Mouse (Mus musculus) cortical plate, adult 2 months (tissue): ENCODE data around the gene Tmprss2. TPM values are rescaled to one million over a fixed set of nuclear protein-coding genes. Genes with fewer than 3 reads are reported as not detected.
"Not testable (repeated sequence)": the region's sequence is repeated elsewhere in the genome, so short reads cannot be mapped to it uniquely, and the experiment has no call there.

Experiments used
- H3K27ac ChIP-seq: fragments of 200-500 bp; 2 replicates; pipeline ENCODE4 v1.5.1; 2012; ENCODE audit warnings: low read length, control low read depth, inconsistent platforms; ENCODE audit not compliant: insufficient read depth
- H3K4me1 ChIP-seq: fragments of 200-500 bp; 2 replicates; pipeline ENCODE4 v1.6.1; 2011; ENCODE audit warnings: low read length; ENCODE audit not compliant: control insufficient read depth, insufficient read depth
- H3K4me3 ChIP-seq: fragments of 200-500 bp; 2 replicates; pipeline ENCODE4 v1.5.1; 2011; ENCODE audit warnings: mild to moderate bottlenecking, low read length, control low read depth; ENCODE audit not compliant: insufficient read depth
- CTCF ChIP-seq: fragments of 200-500 bp; IDR thresholded peaks from 2 replicates; pipeline ENCODE4 v1.5.1; 2011; ENCODE audit warnings: mild to moderate bottlenecking, control low read depth, low read length; ENCODE audit not compliant: insufficient read depth; ENCODE audit errors: extremely low read depth
- POLR2A ChIP-seq: fragments of 200-500 bp; IDR thresholded peaks from 2 replicates; pipeline ENCODE4 v1.6.1; 2011; ENCODE audit warnings: mild to moderate bottlenecking, low read length, control low read depth; ENCODE audit not compliant: insufficient read depth; ENCODE audit errors: extremely low read depth
- polyA plus RNA-seq: library from polyadenylated mRNA; depleted of rRNA; stranded (reverse); fragments of >200 nt; gene quantifications from 2 replicates; pipeline ENCODE4 v1.2.3, GENCODE M21; 2012

Gene Tmprss2
- polyA plus RNA-seq, 1 experiment = 0.23 TPM

DNA sequence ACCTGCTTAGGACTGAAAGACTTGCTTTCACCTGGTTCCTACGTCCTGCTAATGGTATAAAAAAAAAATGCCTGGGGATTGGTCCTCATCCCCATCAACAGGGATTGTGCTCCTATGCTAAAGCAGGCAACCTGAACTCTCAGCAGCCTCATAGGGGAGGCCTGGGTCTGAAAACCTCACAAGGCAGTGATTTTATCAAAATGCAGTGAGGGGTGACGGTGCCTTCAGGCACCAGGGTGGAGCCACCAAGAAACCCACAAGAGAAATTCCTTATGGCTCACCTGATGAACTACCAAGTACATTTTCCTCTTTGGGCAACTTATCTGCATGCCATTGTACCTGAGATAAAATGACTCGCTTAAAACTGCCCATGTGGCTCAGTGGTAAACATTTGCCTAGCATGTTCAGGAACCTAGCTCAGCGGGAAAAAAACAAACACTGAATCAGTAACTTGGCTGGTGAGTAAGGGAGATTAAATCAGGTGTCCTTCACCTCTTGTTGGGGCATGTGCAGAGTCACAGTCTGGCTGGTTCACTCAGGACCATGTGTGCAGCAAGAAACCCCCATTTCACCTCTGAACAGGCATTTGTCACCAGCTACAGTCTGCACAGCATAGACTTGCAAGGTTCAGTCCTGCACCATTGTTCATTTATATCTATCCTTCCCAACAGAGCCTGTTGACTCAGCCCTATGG, 17.0 kb downstream of the Tmprss2 start:
- Histone ChIP-seq H3K4me3 (no peak overlapping the region), H3K27ac (no peak overlapping the region), H3K4me1 (no peaks in the 10 kb centered on the region)
- TF ChIP-seq CTCF (no peak), POLR2A (no peak)

DNA sequence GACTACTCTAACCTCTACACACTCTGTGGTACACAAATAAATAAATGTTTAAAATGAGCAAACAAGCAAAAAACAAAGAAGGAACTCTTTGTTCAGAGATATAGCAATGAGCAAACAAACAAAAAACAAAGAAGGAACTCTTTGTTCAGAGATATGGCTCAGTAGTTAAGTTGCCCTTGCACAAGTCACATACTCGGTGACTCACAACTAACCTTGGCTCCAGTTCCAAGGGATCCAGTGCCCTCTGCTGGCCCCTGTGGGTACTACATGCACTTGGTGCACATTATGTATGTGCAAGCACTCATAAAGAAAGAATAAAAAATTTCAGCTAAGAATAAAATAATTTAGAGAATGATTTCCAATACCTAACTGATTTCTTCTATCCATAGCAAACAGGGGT, 17.9 kb downstream of the Tmprss2 start:
- TF ChIP-seq POLR2A = no peak
- peak; percentile 73 for TF ChIP-seq CTCF
- no peaks in the 10 kb centered on the region for H3K4me1 ChIP-seq
- H3K4me3 ChIP-seq = no peak overlapping the region
- H3K27ac ChIP-seq = no peak overlapping the region

DNA sequence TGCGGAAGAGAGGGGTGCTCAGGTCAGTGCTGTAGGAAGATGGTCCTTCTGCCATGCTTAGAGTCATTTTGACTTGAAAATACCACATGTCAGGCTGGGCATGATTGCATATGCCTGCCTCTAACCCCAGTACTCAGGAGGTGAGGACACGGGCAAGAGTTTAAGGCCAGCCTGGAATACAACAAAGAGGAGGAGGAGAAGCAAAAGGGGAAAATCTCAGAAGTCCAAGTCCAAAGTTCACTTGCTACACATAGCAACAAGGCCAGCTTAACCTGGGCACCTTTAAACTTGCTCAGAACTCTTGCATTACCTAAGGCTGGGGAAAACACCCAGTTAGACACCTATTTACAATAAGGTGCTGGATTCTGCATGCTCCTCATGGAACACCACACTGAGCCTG, 19.5 kb downstream of the Tmprss2 start:
- Histone ChIP-seq H3K4me3 (no peak overlapping the region), H3K4me1 (no peaks in the 10 kb centered on the region), H3K27ac (no peak overlapping the region)
- TF ChIP-seq POLR2A = no peak
- TF ChIP-seq CTCF = no peak

DNA sequence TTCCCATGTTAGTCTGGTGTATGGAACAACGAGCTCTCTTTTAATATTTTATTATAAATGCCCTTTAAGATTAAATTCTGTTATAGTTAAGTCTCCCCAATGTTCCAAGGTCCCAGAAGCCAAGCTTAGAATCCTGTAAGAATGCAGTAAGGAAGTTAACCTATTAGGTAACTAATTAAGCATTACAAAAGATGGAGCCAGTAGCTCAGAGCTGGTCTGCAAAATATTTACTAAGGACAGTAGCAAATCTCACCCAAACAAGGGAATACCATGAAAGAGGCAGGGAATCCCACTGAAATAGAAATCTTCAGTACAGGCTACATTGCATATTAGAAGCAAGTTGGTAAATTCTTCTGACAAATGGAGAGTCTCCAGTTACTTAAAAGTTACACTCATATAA, 28.1 kb downstream of the Tmprss2 start:
- not testable (repeated sequence) for H3K27ac ChIP-seq, H3K4me3 ChIP-seq, H3K4me1 ChIP-seq

DNA sequence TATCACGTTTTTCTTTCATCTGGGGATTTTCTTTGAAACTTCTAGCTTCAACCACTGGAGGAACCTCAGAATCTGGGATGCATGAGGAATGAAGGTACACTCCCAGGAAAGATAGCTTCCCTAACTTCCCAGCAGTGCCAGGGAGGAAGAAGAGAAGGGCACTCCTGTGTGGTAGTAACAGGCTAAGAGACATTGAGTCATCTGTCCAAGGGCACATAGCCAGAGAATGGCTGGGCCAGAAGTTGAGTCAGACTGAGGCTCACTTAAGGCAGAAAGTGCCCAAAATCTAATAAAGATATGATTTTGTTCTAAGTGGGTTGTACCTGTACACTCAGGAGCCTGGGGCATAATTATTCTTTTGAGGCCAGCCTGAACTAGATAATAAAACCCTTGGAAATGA, 41.6 kb downstream of the Tmprss2 start:
- Histone ChIP-seq H3K27ac (no peak overlapping the region), H3K4me1 (no peaks in the 10 kb centered on the region), H3K4me3 (no peak overlapping the region)
- TF ChIP-seq CTCF = no peak

DNA sequence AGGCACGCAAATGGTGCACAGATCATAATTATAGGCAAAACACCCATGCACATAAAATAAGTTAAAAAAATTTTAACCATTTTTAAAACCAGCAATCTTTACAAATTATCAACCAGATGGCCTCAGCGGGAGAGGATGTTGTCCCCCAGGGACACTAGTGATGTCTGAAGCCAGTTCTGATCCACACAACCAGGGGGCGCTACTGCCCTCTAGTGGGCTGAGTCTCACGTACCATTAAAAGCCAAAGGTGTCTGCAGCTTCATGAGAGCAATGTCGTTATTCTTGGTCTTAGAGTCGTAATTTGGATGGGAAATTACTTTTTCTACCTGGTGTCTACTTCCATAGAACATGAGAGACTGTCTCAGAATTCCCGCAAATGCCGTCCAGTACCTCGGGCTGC, 42.3 kb downstream of the Tmprss2 start:
- H3K4me1 ChIP-seq = no peaks in the 10 kb centered on the region
- TF ChIP-seq CTCF (peak; percentile 51), POLR2A (no peak)
- no peak overlapping the region for H3K4me3 ChIP-seq
- H3K27ac ChIP-seq = no peak overlapping the region

DNA sequence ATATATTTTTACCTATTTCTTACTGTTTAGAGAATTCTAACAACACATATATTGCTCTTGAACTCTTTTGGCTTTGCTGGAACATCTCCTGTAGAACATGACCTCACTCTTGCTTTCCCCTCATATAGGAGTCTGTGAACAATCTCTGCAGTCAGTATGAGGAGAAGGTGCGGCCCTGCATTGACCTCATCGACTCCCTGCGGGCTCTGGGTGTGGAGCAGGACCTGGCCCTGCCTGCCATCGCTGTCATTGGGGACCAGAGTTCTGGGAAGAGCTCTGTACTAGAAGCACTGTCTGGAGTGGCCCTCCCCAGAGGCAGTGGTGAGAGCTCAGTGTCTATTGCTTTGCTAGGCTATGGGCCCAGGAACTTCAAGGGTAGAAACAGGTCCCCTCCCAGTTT, 66.7 kb downstream of the Tmprss2 start:
- TF ChIP-seq POLR2A = no peak
- TF ChIP-seq CTCF = no peak
- no peaks in the 10 kb centered on the region for H3K4me1 ChIP-seq
- no peak overlapping the region for H3K4me3 ChIP-seq
- no peak overlapping the region for H3K27ac ChIP-seq

DNA sequence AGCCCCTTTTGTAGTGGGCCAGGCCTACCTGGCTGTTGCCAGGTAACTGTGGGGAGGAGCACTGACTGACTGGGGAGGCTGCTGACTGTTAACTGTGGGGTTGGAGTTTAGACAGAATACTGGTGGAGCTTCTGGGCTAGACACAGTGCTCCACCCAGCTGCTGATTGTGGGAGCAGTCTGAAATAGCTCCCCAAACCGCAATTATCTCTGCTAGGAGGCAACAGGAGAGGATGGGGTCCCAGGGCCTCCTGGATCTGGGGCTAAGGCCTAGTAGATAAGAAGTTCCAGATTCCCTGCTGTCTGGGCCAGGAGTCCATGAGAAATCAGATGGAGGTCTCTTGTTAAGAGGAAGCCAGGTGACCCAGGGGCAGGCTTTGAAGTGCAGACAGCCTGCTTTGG, 74.1 kb downstream of the Tmprss2 start:
- Histone ChIP-seq H3K4me3 (no peak overlapping the region), H3K4me1 (peaks cover 4% of the 10 kb centered on the region; the same call in 1 of the 2 replicates), H3K27ac (no peak overlapping the region)
- TF ChIP-seq POLR2A (no peak), CTCF (no peak)

DNA sequence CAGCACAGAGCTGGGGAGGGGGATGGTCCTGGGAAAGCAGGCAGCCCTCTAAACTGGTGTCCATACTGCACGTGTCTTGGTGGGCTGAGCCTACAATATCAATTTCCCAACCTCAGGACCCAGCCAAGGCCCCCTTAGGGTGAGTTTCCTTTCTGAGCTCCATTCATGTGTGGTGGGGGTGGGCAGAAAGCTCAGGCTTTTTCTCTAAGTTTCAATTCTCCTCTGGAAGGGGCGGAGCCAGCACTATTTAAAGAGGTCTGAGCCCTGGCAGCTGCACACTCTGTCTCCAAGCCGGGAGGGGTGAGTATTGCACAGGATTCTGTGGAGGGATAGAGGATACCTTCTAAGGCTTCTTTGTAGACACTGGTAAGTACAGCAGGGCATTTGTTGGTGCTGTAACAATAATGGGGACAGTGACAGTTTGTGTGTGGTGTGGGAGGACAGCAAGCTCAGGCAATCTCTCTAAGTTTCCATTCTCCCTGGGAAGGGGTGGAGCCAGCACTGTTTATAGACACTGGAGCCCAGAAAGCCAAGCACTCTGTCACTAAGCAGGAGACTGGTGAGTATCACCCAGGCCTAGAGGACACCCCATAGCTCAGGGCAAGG, 75.1 kb downstream of the Tmprss2 start:
- Histone ChIP-seq H3K27ac (peak overlapping the region; percentile 63), H3K4me3 (no peak overlapping the region), H3K4me1 (peaks cover 4% of the 10 kb centered on the region; the same call in 1 of the 2 replicates)
- no peak for TF ChIP-seq CTCF
- TF ChIP-seq POLR2A = no peak

DNA sequence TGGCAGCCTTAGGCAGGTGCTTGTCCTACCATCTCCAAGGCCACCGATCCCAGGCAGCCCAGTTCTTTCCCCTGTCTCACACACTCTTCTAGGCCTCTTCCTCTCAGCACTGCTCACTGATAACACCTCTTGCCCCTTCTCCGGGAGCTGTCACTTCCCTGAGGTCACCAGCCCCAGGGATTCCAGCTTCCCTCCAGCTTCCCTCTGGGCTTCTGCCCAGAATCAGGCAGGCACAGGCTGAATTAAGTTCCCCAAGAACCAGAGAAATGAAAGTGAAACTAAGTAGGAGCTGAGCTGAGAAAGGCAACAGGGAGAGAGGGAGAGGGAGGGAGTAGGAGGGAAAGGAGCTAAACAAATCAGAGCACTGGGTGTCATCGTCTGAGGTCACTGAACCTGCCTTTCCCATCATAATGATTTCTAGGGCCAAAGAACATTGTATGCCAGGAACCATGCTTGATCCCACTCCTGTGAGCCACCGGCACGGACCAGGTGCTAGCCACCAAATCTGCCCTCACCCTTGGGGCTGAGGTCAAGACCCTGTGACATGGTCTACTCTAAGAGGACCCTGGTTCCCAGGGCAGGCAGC, 76.0 kb downstream of the Tmprss2 start:
- Histone ChIP-seq H3K4me1 (peaks cover 4% of the 10 kb centered on the region; the same call in 1 of the 2 replicates), H3K27ac (peak overlapping the region; percentile 63), H3K4me3 (no peak overlapping the region)
- TF ChIP-seq CTCF = no peak
- no peak for TF ChIP-seq POLR2A

DNA sequence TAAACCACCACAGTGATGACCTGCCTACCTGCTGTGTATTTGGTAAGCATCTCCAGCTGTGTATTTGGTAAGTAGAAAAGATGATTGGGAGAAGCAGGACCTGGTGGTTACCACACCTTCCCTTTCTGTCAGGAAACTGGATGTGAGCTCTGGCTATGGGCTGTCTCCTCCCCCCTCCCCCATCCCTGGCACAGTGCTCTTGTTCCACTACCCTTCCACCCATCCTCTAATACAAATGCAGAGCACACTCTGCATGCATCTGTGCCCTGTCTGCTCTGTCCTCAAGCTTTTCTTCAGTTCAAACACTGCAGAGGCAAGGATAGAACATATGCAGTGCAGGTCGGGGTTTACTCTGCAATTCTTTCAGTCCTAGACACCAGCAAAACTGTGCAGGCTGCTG, 76.5 kb downstream of the Tmprss2 start:
- H3K4me3 ChIP-seq = no peak overlapping the region
- 0 out of 2 replicates have a peak overlapping the region, but pooled peaks have one; percentile 16 for H3K27ac ChIP-seq
- TF ChIP-seq POLR2A (no peak), CTCF (no peak)
- peaks cover 4% of the 10 kb centered on the region; the same call in 1 of the 2 replicates for H3K4me1 ChIP-seq
